Mouse (Mus musculus) megakaryocyte, embryonic 14.5 days (primary cell): ENCODE measurements around the gene Dnajb6. TPM values are rescaled to one million over a fixed set of nuclear protein-coding genes. Genes with fewer than 3 reads are reported as not detected.

ENCODE experiments used
- H3K27me3 ChIP-seq: replicated peaks from 2 replicates; pipeline ENCODE3; 2012; ENCODE audit warnings: inconsistent platforms
- H3K36me3 ChIP-seq: replicated peaks from 2 replicates; pipeline ENCODE3; 2012; ENCODE audit warnings: low read length, inconsistent platforms, mixed read lengths
- H3K4me1 ChIP-seq: 2 replicates; pipeline ENCODE4 v1.6.1; 2012; ENCODE audit warnings: inconsistent platforms
- H3K4me3 ChIP-seq: replicated peaks from 2 replicates; pipeline ENCODE3; 2012; ENCODE audit warnings: moderate library complexity, mild to moderate bottlenecking, inconsistent platforms
- H3K9me3 ChIP-seq: 2 replicates; pipeline ENCODE4 v1.6.1; 2012; ENCODE audit warnings: inconsistent platforms
- FLI1 ChIP-seq: IDR thresholded peaks from 2 replicates; pipeline ENCODE4 v1.6.1; 2012; ENCODE audit warnings: low read length, inconsistent platforms, mixed read lengths
- GATA1 ChIP-seq: IDR thresholded peaks from 3 replicates; pipeline ENCODE4 v1.6.1; 2012; ENCODE audit warnings: mixed read lengths, low read length, inconsistent platforms, borderline replicate concordance
- polyA plus RNA-seq: library from polyadenylated mRNA; stranded (reverse); fragments of >175 nt; gene quantifications from 2 replicates; pipeline ENCODE4 v1.2.3, GENCODE M21; 2012; ENCODE audit warnings: low replicate concordance; ENCODE audit not compliant: insufficient read depth

Gene Dnajb6
- polyA plus RNA-seq, 1 experiment = 175 TPM

GRCm38 (mm10) chr5:29734831-29735510 is 517 bp upstream of the Dnajb6 start:
- Histone ChIP-seq H3K27me3 (no peaks in the 10 kb centered on the region), H3K4me3 (peak overlapping the region; percentile 99), H3K36me3 (peaks cover 7% of the 10 kb centered on the region), H3K9me3 (no peaks in the 10 kb centered on the region), H3K4me1 (peaks cover 45% of the 10 kb centered on the region)
- TF ChIP-seq FLI1 (no peak), GATA1 (no peak)

- H3K4me3 ChIP-seq = peak overlapping the region; percentile 99
- H3K4me1 ChIP-seq = peaks cover 48% of the 10 kb centered on the region
- H3K36me3 ChIP-seq = peaks cover 12% of the 10 kb centered on the region
- H3K9me3 ChIP-seq = no peaks in the 10 kb centered on the region
- TF ChIP-seq FLI1 = no peak
- no peak for TF ChIP-seq GATA1
- no peaks in the 10 kb centered on the region for H3K27me3 ChIP-seq
Observed at GRCm38 (mm10) chr5:29736073-29736900, 799 bp downstream of the Dnajb6 start.

- Histone ChIP-seq H3K4me3 (peak overlapping the region; percentile 99), H3K36me3 (peaks cover 14% of the 10 kb centered on the region), H3K4me1 (peaks cover 48% of the 10 kb centered on the region), H3K27me3 (no peaks in the 10 kb centered on the region), H3K9me3 (no peaks in the 10 kb centered on the region)
- TF ChIP-seq FLI1 (no peak), GATA1 (no peak)
Observed at GRCm38 (mm10) chr5:29736942-29737341, 1.5 kb downstream of the Dnajb6 start.

GRCm38 (mm10) chr5:29737471-29737870 is 2.0 kb downstream of the Dnajb6 start:
- H3K27me3 ChIP-seq = no peaks in the 10 kb centered on the region
- H3K36me3 ChIP-seq = peaks cover 19% of the 10 kb centered on the region
- H3K9me3 ChIP-seq = no peaks in the 10 kb centered on the region
- TF ChIP-seq FLI1 (no peak), GATA1 (no peak)
- H3K4me3 ChIP-seq = peak overlapping the region; percentile 99
- peaks cover 53% of the 10 kb centered on the region for H3K4me1 ChIP-seq

- Histone ChIP-seq H3K4me1 (peaks cover 57% of the 10 kb centered on the region), H3K9me3 (no peaks in the 10 kb centered on the region), H3K27me3 (no peaks in the 10 kb centered on the region), H3K36me3 (peaks cover 23% of the 10 kb centered on the region), H3K4me3 (peak overlapping the region; percentile 38)
- TF ChIP-seq FLI1 (no peak), GATA1 (no peak)
Observed at GRCm38 (mm10) chr5:29738076-29738475, 2.6 kb downstream of the Dnajb6 start.

DNA sequence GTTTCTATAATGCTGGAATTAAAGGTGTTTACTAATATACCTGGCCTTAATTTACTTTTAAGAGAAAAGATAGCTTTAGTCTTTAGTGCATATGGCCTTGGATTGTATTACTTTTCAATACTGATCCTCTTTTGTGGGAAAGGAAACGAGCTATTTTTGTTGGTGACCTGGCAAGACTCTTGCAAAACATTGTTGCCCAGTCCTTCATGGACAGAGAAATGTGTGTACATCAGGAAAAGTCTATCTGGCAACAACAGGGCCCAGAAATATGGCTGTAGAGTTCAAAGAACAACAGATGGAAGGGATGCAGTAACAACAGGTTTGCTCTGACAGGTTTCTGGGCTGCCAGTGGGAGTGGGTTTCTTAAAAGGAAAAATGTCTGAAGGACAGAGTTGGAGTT is 5.2 kb downstream of the Dnajb6 start:
- H3K9me3 ChIP-seq = no peaks in the 10 kb centered on the region
- no peak for TF ChIP-seq GATA1
- no peak for TF ChIP-seq FLI1
- no peaks in the 10 kb centered on the region for H3K27me3 ChIP-seq
- peaks cover 53% of the 10 kb centered on the region for H3K4me1 ChIP-seq
- H3K4me3 ChIP-seq = no peak overlapping the region
- H3K36me3 ChIP-seq = peaks cover 23% of the 10 kb centered on the region

DNA sequence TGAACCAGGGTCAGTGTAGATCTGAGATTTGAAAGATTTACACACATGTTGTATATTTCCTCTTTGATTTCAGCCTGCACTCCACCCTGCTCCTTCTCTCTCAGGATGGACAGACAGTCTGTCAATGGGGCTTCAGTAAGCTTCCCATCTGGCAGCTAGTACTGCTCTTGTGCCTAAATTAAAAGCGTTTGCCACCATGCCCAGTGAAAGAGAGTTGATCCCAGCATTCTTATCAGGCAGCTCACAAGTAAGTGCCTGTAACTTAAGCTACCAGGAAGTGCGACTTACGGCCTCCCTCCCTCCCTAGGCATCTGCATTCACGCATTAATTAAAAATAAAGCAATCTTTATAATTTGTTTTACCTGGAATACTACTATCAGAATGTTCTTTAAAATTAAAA is 5.6 kb downstream of the Dnajb6 start:
- Histone ChIP-seq H3K4me1 (peaks cover 53% of the 10 kb centered on the region), H3K36me3 (peaks cover 23% of the 10 kb centered on the region)
- TF ChIP-seq GATA1 (no peak), FLI1 (no peak)

DNA sequence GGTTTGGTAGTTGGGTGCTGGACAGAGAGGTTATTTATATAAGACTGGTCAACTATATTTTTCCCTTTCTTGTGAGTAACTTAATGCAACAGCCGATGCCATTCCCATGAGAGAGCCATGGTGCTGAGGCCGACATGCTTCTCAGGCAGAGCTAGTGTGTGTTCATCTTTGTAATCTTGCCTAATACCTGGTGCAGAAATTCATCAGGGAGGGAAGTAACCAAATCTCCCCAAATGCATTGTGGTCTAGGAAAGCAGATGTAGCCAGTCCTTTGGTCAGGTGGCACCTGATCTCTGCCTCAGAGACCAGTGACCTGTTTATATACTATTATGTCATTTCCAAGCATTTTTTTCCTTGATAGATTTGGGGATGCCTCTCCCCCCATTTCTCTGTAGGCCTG is 12.2 kb downstream of the Dnajb6 start:
- Histone ChIP-seq H3K9me3 (no peaks in the 10 kb centered on the region), H3K27me3 (no peaks in the 10 kb centered on the region), H3K36me3 (peaks cover 55% of the 10 kb centered on the region), H3K4me1 (peaks cover 6% of the 10 kb centered on the region), H3K4me3 (no peak overlapping the region)
- TF ChIP-seq GATA1 = no peak
- no peak for TF ChIP-seq FLI1

More for the DNA sequence above, 5.6 kb downstream of the Dnajb6 start:
- Histone ChIP-seq H3K4me3 (no peak overlapping the region), H3K27me3 (no peaks in the 10 kb centered on the region), H3K9me3 (no peaks in the 10 kb centered on the region)

DNA sequence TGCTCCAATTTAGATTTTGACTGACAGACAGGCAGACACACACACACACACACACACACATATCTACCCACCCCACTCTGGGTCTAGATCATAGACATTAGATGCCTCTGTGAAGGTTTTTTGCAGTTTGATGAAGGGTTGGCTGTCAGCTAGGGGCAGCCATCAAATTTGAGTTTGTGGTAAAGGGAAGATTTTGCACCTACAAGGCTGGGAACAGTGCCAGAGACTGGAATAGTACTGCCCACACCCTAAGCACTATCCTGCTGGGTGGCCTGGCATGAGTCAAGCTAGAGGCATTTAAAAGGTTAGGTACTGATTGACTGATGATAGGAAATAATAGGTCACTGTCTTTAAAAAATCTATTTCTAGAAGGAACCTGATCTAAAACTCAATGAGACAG is 15.8 kb downstream of the Dnajb6 start:
- no peaks in the 10 kb centered on the region; the same call in 1 of the 2 replicates for H3K4me1 ChIP-seq
- no peaks in the 10 kb centered on the region for H3K9me3 ChIP-seq
- TF ChIP-seq FLI1 (no peak), GATA1 (no peak)
- no peaks in the 10 kb centered on the region for H3K27me3 ChIP-seq
- no peak overlapping the region for H3K4me3 ChIP-seq
- H3K36me3 ChIP-seq = peaks cover 90% of the 10 kb centered on the region

GRCm38 (mm10) chr5:29752894-29753293 is 17.4 kb downstream of the Dnajb6 start:
- Histone ChIP-seq H3K27me3 (no peaks in the 10 kb centered on the region), H3K4me3 (no peak overlapping the region), H3K9me3 (no peaks in the 10 kb centered on the region), H3K4me1 (no peaks in the 10 kb centered on the region), H3K36me3 (peaks cover 96% of the 10 kb centered on the region)
- no peak for TF ChIP-seq GATA1
- TF ChIP-seq FLI1 = no peak
